Mouse (Mus musculus) ES-E14 (cell line): ENCODE results near the gene Tas2r143.

Experiments
- CHD2 ChIP-seq: IDR thresholded peaks from 2 replicates; pipeline ENCODE4 v1.6.1; 2014; ENCODE audit warnings: mild to moderate bottlenecking, low read depth, low read length, inconsistent platforms
- HCFC1 ChIP-seq: IDR thresholded peaks from 2 replicates; pipeline ENCODE4 v1.6.1; 2012; ENCODE audit warnings: low read length, inconsistent platforms, borderline replicate concordance; ENCODE audit not compliant: insufficient read depth
- MAFK ChIP-seq: IDR thresholded peaks from 2 replicates; pipeline ENCODE4 v1.6.1; 2014; ENCODE audit warnings: mild to moderate bottlenecking, low read depth, low read length, inconsistent platforms; ENCODE audit not compliant: insufficient read depth
- ZC3H11A ChIP-seq: IDR thresholded peaks from 2 replicates; pipeline ENCODE4 v1.6.1; 2012; ENCODE audit warnings: low read depth, mild to moderate bottlenecking, inconsistent platforms, low read length, borderline replicate concordance
- ZNF384 ChIP-seq: IDR thresholded peaks from 2 replicates; pipeline ENCODE4 v1.6.1; 2012; ENCODE audit warnings: low read depth, low read length, inconsistent platforms

DNA sequence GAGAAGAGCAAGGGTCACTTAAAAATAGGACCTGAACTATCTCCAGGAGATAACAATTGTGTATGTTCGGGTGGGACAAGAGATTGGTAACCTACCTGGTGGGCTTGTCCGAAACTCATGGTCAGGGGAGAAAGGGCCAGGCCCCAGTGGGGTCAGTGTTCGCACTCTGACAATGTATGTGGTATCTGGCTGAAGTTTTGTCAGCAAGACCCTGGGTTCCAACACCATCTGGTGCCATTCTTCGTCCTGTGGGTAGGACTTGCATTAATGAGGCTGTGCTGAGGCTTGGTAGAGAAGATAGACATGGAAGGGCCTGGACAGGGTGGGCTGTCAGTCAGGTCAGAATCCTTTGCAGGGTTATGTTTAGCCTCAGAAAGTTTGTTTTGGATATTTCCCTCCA, 36.0 kb upstream of the Tas2r143 start:
- no peak for TF ChIP-seq ZC3H11A
- TF ChIP-seq HCFC1: no peak
- TF ChIP-seq ZNF384: no peak
- no peak for TF ChIP-seq CHD2
- TF ChIP-seq MAFK: no peak
